Mouse (Mus musculus): ENCODE results near the gene Fgfr2. TPM values are rescaled to one million over a fixed set of nuclear protein-coding genes. Genes with fewer than 3 reads are reported as not detected.
A peak's percentile ranks its signal among the peaks of the same experiment; 100 is the strongest.

The Fgfr2 gene
- polyA plus RNA-seq, 1 experiment: 0.17 TPM

DNA sequence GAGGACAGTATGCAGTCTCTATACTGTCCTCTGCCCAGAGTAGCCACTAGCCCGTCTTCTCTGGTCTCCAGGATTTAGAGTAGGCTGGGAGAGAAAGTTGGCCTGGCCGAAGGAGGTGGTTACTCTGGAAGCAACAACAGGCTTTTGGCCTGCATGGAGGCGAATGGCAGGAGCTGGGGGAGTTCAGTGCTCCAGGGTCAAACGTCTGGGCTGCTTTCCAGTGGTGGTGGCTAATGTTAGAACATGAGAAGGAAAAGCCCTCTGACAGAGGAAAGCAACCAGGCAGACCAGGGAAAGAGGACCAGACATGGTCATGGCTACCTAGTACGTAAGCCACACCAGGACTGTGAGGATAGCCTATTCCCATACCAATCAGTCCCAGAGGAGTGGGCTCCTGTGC, 347.8 kb downstream of the Fgfr2 start:
- TF ChIP-seq E2F4 (IDR thresholded peaks at IDR 0.05; ENCODE audit: insufficient read depth): no peak
- no peak for TF ChIP-seq POLR2AphosphoS2 (IDR thresholded peaks at IDR 0.05; ENCODE audit: insufficient read length, low read depth)
- TF ChIP-seq CEBPB (IDR thresholded peaks at IDR 0.05; ENCODE audit: insufficient read depth, poor library complexity, severe bottlenecking): no peak
- TF ChIP-seq MYOG (IDR thresholded peaks at IDR 0.05; ENCODE audit: control insufficient read depth in 1 of 3, insufficient read depth in 1 of 3, insufficient read length in 2 of 3, low read depth in 2 of 3): no peak
- TF ChIP-seq TCF3 (IDR thresholded peaks at IDR 0.05; ENCODE audit: insufficient read length, low read depth): no peak
- TF ChIP-seq REST (IDR thresholded peaks at IDR 0.05; ENCODE audit: insufficient read depth, insufficient read length): no peak
- no peak for TF ChIP-seq POLR2A (IDR thresholded peaks at IDR 0.05; ENCODE audit: insufficient read length, low read depth)
- no peak for TF ChIP-seq MAX (IDR thresholded peaks at IDR 0.05; ENCODE audit: low read depth)
- no peak for TF ChIP-seq TCF12 (IDR thresholded peaks at IDR 0.05; ENCODE audit: insufficient read depth, poor library complexity, severe bottlenecking)
- no peak for TF ChIP-seq MYOD1 (IDR thresholded peaks at IDR 0.05; ENCODE audit: control insufficient read depth in 1 of 3, insufficient read length in 2 of 3, low read depth in 2 of 3)
- no peak for TF ChIP-seq USF1 (IDR thresholded peaks at IDR 0.05; ENCODE audit: low read depth)
- no peak for TF ChIP-seq SRF (IDR thresholded peaks at IDR 0.05; ENCODE audit: control insufficient read depth, insufficient read length, low read depth)
- Histone ChIP-seq H3ac (ENCODE audit: control insufficient read depth, insufficient read length) (no peak overlapping the region), H3K4me3 (no peak overlapping the region), H3K36me3 (ENCODE audit: control insufficient read depth, insufficient read depth) (no peaks in the 10 kb centered on the region), H3K27me3 (ENCODE audit: control insufficient read depth, insufficient read depth, insufficient read length) (no peaks in the 10 kb centered on the region), H3K79me2 (ENCODE audit: control insufficient read depth, insufficient read depth) (no peaks in the 10 kb centered on the region), H3K4me2 (ENCODE audit: low read depth) (peak overlapping the region; percentile 18)

- no peaks in the 10 kb centered on the region for H3K36me3 ChIP-seq (ENCODE audit: control insufficient read depth, insufficient read depth)
- no peak overlapping the region for H3ac ChIP-seq (ENCODE audit: control insufficient read depth, insufficient read length)
- no peaks in the 10 kb centered on the region for H3K79me2 ChIP-seq (ENCODE audit: control insufficient read depth, insufficient read depth)
- H3K27me3 ChIP-seq (ENCODE audit: control insufficient read depth, insufficient read depth, insufficient read length): no peaks in the 10 kb centered on the region
- H3K4me2 ChIP-seq (ENCODE audit: low read depth): no peak overlapping the region
- no peak overlapping the region for H3K4me3 ChIP-seq
- TF ChIP-seq TCF3 (IDR thresholded peaks at IDR 0.05; ENCODE audit: insufficient read length, low read depth): no peak
- peak in 1 of 3 experiments; percentile 35 for TF ChIP-seq MYOG (IDR thresholded peaks at IDR 0.05; ENCODE audit: control insufficient read depth in 1 of 3, insufficient read depth in 1 of 3, insufficient read length in 2 of 3, low read depth in 2 of 3)
- no peak for TF ChIP-seq TCF12 (IDR thresholded peaks at IDR 0.05; ENCODE audit: insufficient read depth, poor library complexity, severe bottlenecking)
- no peak for TF ChIP-seq SRF (IDR thresholded peaks at IDR 0.05; ENCODE audit: control insufficient read depth, insufficient read length, low read depth)
- no peak for TF ChIP-seq CEBPB (IDR thresholded peaks at IDR 0.05; ENCODE audit: insufficient read depth, poor library complexity, severe bottlenecking)
- no peak for TF ChIP-seq USF1 (IDR thresholded peaks at IDR 0.05; ENCODE audit: low read depth)
- TF ChIP-seq MYOD1 (IDR thresholded peaks at IDR 0.05; ENCODE audit: control insufficient read depth in 1 of 3, insufficient read length in 2 of 3, low read depth in 2 of 3): peak in 1 of 3 experiments; percentile 33
These were observed 350.0 kb downstream of the Fgfr2 start for GRCm38 (mm10) chr7:132773011-132773705.

GRCm38 (mm10) chr7:132772440-132772839, 350.7 kb downstream of the Fgfr2 start:
- H3K36me3 ChIP-seq (ENCODE audit: control insufficient read depth, insufficient read depth): no peaks in the 10 kb centered on the region
- H3K4me2 ChIP-seq (ENCODE audit: low read depth): no peak overlapping the region
- no peaks in the 10 kb centered on the region for H3K79me2 ChIP-seq (ENCODE audit: control insufficient read depth, insufficient read depth)
- H3ac ChIP-seq (ENCODE audit: control insufficient read depth, insufficient read length): no peak overlapping the region
- no peaks in the 10 kb centered on the region for H3K27me3 ChIP-seq (ENCODE audit: control insufficient read depth, insufficient read depth, insufficient read length)
- H3K4me3 ChIP-seq: no peak overlapping the region
- no peak for TF ChIP-seq POLR2A (IDR thresholded peaks at IDR 0.05; ENCODE audit: insufficient read length, low read depth)
- TF ChIP-seq E2F4 (IDR thresholded peaks at IDR 0.05; ENCODE audit: insufficient read depth): no peak
- no peak for TF ChIP-seq MAX (IDR thresholded peaks at IDR 0.05; ENCODE audit: low read depth)
- no peak for TF ChIP-seq TCF12 (IDR thresholded peaks at IDR 0.05; ENCODE audit: insufficient read depth, poor library complexity, severe bottlenecking)
- TF ChIP-seq REST (IDR thresholded peaks at IDR 0.05; ENCODE audit: insufficient read depth, insufficient read length): no peak
- TF ChIP-seq TCF3 (IDR thresholded peaks at IDR 0.05; ENCODE audit: insufficient read length, low read depth): no peak
- TF ChIP-seq USF1 (IDR thresholded peaks at IDR 0.05; ENCODE audit: low read depth): no peak
- no peak for TF ChIP-seq CEBPB (IDR thresholded peaks at IDR 0.05; ENCODE audit: insufficient read depth, poor library complexity, severe bottlenecking)

- TF ChIP-seq USF1 (IDR thresholded peaks at IDR 0.05; ENCODE audit: low read depth) (no peak), MYOG (IDR thresholded peaks at IDR 0.05; ENCODE audit: control insufficient read depth in 1 of 3, insufficient read depth in 1 of 3, insufficient read length in 2 of 3, low read depth in 2 of 3) (no peak), TCF3 (IDR thresholded peaks at IDR 0.05; ENCODE audit: insufficient read length, low read depth) (no peak), REST (IDR thresholded peaks at IDR 0.05; ENCODE audit: insufficient read depth, insufficient read length) (no peak), POLR2AphosphoS2 (IDR thresholded peaks at IDR 0.05; ENCODE audit: insufficient read length, low read depth) (no peak), POLR2A (IDR thresholded peaks at IDR 0.05; ENCODE audit: insufficient read length, low read depth) (no peak), CEBPB (IDR thresholded peaks at IDR 0.05; ENCODE audit: insufficient read depth, poor library complexity, severe bottlenecking) (no peak), TCF12 (IDR thresholded peaks at IDR 0.05; ENCODE audit: insufficient read depth, poor library complexity, severe bottlenecking) (no peak), MYOD1 (IDR thresholded peaks at IDR 0.05; ENCODE audit: control insufficient read depth in 1 of 3, insufficient read length in 2 of 3, low read depth in 2 of 3) (no peak), SRF (IDR thresholded peaks at IDR 0.05; ENCODE audit: control insufficient read depth, insufficient read length, low read depth) (no peak), MAX (IDR thresholded peaks at IDR 0.05; ENCODE audit: low read depth) (no peak), E2F4 (IDR thresholded peaks at IDR 0.05; ENCODE audit: insufficient read depth) (no peak)
- H3K4me3 ChIP-seq: no peak overlapping the region
- H3K79me2 ChIP-seq (ENCODE audit: control insufficient read depth, insufficient read depth): no peaks in the 10 kb centered on the region
- H3K4me2 ChIP-seq (ENCODE audit: low read depth): no peak overlapping the region
- H3ac ChIP-seq (ENCODE audit: control insufficient read depth, insufficient read length): no peak overlapping the region
- no peaks in the 10 kb centered on the region for H3K36me3 ChIP-seq (ENCODE audit: control insufficient read depth, insufficient read depth)
- H3K27me3 ChIP-seq (ENCODE audit: control insufficient read depth, insufficient read depth, insufficient read length): no peaks in the 10 kb centered on the region
These were observed 354.4 kb downstream of the Fgfr2 start for GRCm38 (mm10) chr7:132768498-132769344.
